Mouse (Mus musculus): Measurements from ENCODE around the gene Clcn1.
A peak's percentile ranks its signal among the peaks of the same experiment; 100 is the strongest.

DNA sequence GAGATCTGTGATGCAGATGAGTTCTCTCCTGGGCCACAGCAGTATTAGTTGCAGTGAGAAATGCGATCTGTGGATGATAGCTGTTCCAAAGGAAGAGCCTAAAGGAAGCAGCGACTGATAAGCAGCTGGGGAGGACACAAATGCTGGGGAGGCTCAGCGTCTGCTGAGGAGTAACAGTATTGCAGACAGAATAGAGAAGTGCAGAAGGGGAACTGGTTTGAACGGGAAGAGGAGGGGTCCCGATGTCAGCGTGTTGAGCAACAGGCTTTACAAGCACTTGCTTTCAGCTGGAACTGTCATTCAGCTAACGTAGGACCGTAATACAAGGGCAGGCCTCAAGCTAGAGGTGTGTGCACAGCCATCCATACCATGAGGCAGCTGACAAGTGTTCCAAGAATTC, 66.7 kb downstream of the Clcn1 start:
- TF ChIP-seq POLR2AphosphoS2 (IDR thresholded peaks at IDR 0.05; ENCODE audit: insufficient read length, low read depth), result peak; percentile 65
- TF ChIP-seq MYOG (IDR thresholded peaks at IDR 0.05; ENCODE audit: control insufficient read depth in 1 of 3, insufficient read depth in 1 of 3, insufficient read length in 2 of 3, low read depth in 2 of 3), result peak in 1 of 3 experiments; percentile 5
- peak; percentile 54 for TF ChIP-seq POLR2A (IDR thresholded peaks at IDR 0.05; ENCODE audit: insufficient read length, low read depth)
- TF ChIP-seq USF1 (IDR thresholded peaks at IDR 0.05; ENCODE audit: low read depth), result no peak
